Mouse (Mus musculus) C2C12 (cell line): ENCODE results near the gene Rpgrip1. TPM values are rescaled to one million over a fixed set of nuclear protein-coding genes. Genes with fewer than 3 reads are reported as not detected.
A peak's percentile ranks its signal among the peaks of the same experiment; 100 is the strongest.

Experiments
- H3K27me3 ChIP-seq: one replicate; pipeline ENCODE4 v1.6.1; 2011; ENCODE audit not compliant: control insufficient read depth, insufficient read depth, insufficient read length
- H3K36me3 ChIP-seq: one replicate; pipeline ENCODE4 v1.6.1; 2011; ENCODE audit not compliant: control insufficient read depth, insufficient read depth
- H3K4me3 ChIP-seq: one replicate; pipeline ENCODE4 v1.5.1; 2011; ENCODE audit warnings: mild to moderate bottlenecking, control low read depth; ENCODE audit not compliant: poor library complexity, insufficient read depth, severe bottlenecking
- H3K79me2 ChIP-seq: one replicate; pipeline ENCODE4 v1.6.1; 2011; ENCODE audit not compliant: control insufficient read depth, insufficient read depth
- H3K79me3 ChIP-seq: one replicate; pipeline ENCODE4 v1.6.1; 2011; ENCODE audit warnings: low read depth, control low read depth
- H3ac ChIP-seq: one replicate; pipeline ENCODE3; 2011; ENCODE audit warnings: low read depth; ENCODE audit not compliant: control insufficient read depth, insufficient read length
- CEBPB ChIP-seq: IDR thresholded peaks from one replicate; pipeline ENCODE4 v1.6.1; 2011; ENCODE audit warnings: low read depth, mild to moderate bottlenecking, control low read depth, moderate library complexity
- CTCF ChIP-seq: IDR thresholded peaks from one replicate; pipeline ENCODE4 v1.5.1; 2011; ENCODE audit not compliant: control insufficient read depth, insufficient read depth, insufficient read length
- FOSL1 ChIP-seq: IDR thresholded peaks from one replicate; pipeline ENCODE4 v1.8.0; 2011; ENCODE audit warnings: mild to moderate bottlenecking, low read length; ENCODE audit not compliant: poor library complexity, insufficient read depth, severe bottlenecking
- MAX ChIP-seq: IDR thresholded peaks from one replicate; pipeline ENCODE4 v1.6.1; 2011; ENCODE audit warnings: mild to moderate bottlenecking, control low read depth
- MYOD1 ChIP-seq: IDR thresholded peaks from one replicate; pipeline ENCODE4 v1.6.1; 2011; ENCODE audit warnings: low read depth; ENCODE audit not compliant: control insufficient read depth, insufficient read length
- MYOG ChIP-seq: IDR thresholded peaks from one replicate; pipeline ENCODE4 v1.6.1; 2011; ENCODE audit not compliant: control insufficient read depth, insufficient read length; ENCODE audit errors: extremely low read depth
- USF1 ChIP-seq: IDR thresholded peaks from one replicate; pipeline ENCODE4 v1.6.1; 2011; ENCODE audit warnings: low read depth, mild to moderate bottlenecking, control low read depth, moderate library complexity
- polyA plus RNA-seq: library from polyadenylated mRNA; unstranded; fragments of >200 nt; fragmentation: generic; extraction: Trizol; gene quantifications from one replicate; pipeline ENCODE4 v1.2.1, GENCODE M21; 2012; ENCODE audit warnings: missing spikeins

The Rpgrip1 gene
- polyA plus RNA-seq, 1 experiment, result 2.4 TPM

- Histone ChIP-seq H3ac (no peak overlapping the region), H3K4me3 (no peak overlapping the region), H3K36me3 (peaks cover 22% of the 10 kb centered on the region), H3K79me2 (peaks cover 100% of the 10 kb centered on the region), H3K27me3 (no peaks in the 10 kb centered on the region), H3K79me3 (peaks cover 91% of the 10 kb centered on the region)
- no peak for TF ChIP-seq CTCF
- no peak for TF ChIP-seq USF1
- no peak for TF ChIP-seq MAX
- no peak for TF ChIP-seq MYOG
- no peak for TF ChIP-seq FOSL1
- TF ChIP-seq MYOD1, result no peak
- no peak for TF ChIP-seq CEBPB
Observed at GRCm38 (mm10) chr14:52188788-52189187, 78.3 kb downstream of the Rpgrip1 start.

GRCm38 (mm10) chr14:52189519-52189918, 79.0 kb downstream of the Rpgrip1 start:
- no peak overlapping the region for H3K4me3 ChIP-seq
- TF ChIP-seq USF1, result no peak
- TF ChIP-seq MYOG, result no peak
- TF ChIP-seq FOSL1, result no peak
- no peak for TF ChIP-seq MAX
- no peak for TF ChIP-seq MYOD1
- no peak for TF ChIP-seq CTCF
- no peak for TF ChIP-seq CEBPB
- peaks cover 100% of the 10 kb centered on the region for H3K79me2 ChIP-seq
- H3K36me3 ChIP-seq, result peaks cover 19% of the 10 kb centered on the region
- H3K27me3 ChIP-seq, result no peaks in the 10 kb centered on the region
- H3ac ChIP-seq, result no peak overlapping the region
- peaks cover 92% of the 10 kb centered on the region for H3K79me3 ChIP-seq

DNA sequence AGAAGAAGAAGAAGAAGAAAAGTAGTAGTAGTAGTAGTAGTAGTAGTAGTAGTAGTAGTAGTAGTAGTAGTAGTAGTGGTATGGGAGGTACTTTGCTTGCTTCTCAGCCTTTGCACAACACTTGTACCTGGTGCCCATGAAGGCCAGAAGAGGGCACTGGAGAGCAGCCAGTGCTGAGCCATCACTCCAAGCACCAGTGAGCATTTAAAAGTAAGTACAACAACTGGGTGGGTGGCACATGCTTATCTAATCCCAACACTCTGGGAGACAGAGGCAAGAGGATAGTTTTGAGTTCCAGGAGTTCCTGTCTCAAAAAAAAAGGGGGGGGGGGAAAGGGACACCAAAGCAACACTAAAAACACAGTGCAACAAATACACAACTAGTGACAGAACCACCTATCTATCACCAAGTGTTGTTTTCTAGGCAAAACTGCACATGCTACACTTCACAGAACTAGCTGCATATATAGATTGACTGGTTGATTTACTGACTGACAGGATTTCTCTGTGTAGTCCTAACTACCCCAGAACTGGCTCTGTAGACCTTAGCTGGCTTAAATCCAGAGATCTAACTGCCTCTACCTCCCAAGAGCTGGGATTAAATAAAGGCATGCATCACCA, 80.3 kb downstream of the Rpgrip1 start:
- TF ChIP-seq CTCF (peak; percentile 34), MAX (no peak)

DNA sequence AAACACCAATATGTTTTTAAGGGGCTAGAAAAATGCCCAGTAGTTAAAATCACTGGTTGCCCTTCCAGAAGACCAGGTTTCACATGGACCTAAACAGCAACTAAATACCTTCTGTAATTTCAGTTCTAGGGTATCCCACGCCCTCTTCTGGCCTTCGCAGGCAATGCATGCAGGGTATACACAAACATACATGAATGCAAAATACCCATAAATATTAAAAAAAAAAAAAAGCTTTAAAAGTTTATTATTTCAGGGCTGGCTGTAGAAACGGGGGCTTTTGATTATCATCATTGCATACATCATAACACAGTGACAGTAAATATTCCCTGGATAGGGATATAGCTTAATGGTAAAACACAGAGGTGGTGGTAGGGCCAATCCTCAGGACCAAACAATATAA, 85.2 kb downstream of the Rpgrip1 start:
- H3K79me3 ChIP-seq, result peaks cover 61% of the 10 kb centered on the region
- H3K4me3 ChIP-seq, result peak overlapping the region; percentile 87
- peaks cover 22% of the 10 kb centered on the region for H3K36me3 ChIP-seq
- H3K79me2 ChIP-seq, result peaks cover 85% of the 10 kb centered on the region
- TF ChIP-seq MYOD1 (no peak), CTCF (no peak), CEBPB (no peak), MAX (no peak), FOSL1 (no peak), MYOG (no peak), USF1 (no peak)
- H3ac ChIP-seq, result no peak overlapping the region
- no peaks in the 10 kb centered on the region for H3K27me3 ChIP-seq

More for the DNA sequence above, 80.3 kb downstream of the Rpgrip1 start:
- peaks cover 100% of the 10 kb centered on the region for H3K79me2 ChIP-seq
- H3K36me3 ChIP-seq, result peaks cover 15% of the 10 kb centered on the region
- no peak overlapping the region for H3K4me3 ChIP-seq
- H3ac ChIP-seq, result no peak overlapping the region
- peaks cover 95% of the 10 kb centered on the region for H3K79me3 ChIP-seq
- no peaks in the 10 kb centered on the region for H3K27me3 ChIP-seq

DNA sequence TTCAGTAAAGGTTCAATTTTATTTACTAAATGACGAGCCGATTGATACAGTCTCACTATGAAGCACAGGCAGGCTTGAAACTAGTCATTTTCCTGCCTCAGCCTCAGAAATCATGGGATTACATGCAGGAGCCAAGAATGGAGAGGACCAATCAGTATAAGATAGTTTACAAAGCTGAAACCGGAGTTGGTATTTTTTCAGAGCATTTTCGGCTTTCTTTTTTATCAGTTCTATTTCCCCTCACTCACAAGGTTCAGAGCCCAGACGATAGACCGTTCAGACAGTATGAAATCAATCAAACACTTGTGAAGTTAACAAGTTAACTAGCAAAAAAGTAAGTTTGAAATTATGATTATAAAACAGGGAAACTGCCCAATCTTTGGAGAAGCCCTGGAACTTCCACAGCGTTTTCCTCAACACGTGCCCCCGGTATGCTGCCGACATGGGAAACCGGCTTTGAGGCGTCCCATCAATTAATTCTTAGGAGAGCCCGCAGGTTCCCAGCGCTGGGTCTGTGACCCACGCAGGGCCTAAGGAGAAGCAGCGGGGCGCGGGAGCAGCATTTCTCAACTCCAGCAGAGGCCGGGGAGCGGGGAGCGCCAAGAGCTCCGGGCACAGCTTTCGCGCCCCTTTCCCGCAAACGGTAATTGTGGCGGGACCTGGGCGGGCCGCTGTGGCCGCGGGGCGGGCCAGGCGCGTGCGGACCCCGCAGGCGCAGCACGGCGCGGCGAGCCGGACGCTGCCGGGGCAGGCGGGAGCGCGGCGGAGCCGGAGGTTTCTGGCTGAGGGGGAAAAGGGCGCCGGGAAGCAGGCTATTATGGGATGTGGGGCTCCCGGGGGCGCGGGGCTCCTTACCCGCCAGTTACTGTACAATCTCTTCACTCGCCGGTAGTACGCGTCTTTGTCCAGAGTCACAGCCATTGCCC, 86.0 kb downstream of the Rpgrip1 start:
- Histone ChIP-seq H3ac (peak overlapping the region; percentile 94), H3K4me3 (peak overlapping the region; percentile 87), H3K79me3 (peaks cover 53% of the 10 kb centered on the region), H3K27me3 (no peaks in the 10 kb centered on the region), H3K79me2 (peaks cover 76% of the 10 kb centered on the region), H3K36me3 (peaks cover 30% of the 10 kb centered on the region)
- no peak for TF ChIP-seq MYOD1
- TF ChIP-seq CTCF, result no peak
- TF ChIP-seq MYOG, result no peak
- TF ChIP-seq USF1, result no peak
- TF ChIP-seq FOSL1, result no peak
- TF ChIP-seq MAX, result no peak
- TF ChIP-seq CEBPB, result no peak
